Mouse (Mus musculus) heart, postnatal 0 days (tissue): Measurements from ENCODE around the gene Gm45140.

Experiments
- CTCF ChIP-seq: IDR thresholded peaks from 2 replicates; pipeline ENCODE4 v1.5.1; 2016; ENCODE audit warnings: antibody characterized with exemption, control low read depth, low read depth
- EP300 ChIP-seq: IDR thresholded peaks from 2 replicates; pipeline ENCODE4 v1.6.1; 2016; ENCODE audit warnings: antibody characterized with exemption, low read depth

DNA sequence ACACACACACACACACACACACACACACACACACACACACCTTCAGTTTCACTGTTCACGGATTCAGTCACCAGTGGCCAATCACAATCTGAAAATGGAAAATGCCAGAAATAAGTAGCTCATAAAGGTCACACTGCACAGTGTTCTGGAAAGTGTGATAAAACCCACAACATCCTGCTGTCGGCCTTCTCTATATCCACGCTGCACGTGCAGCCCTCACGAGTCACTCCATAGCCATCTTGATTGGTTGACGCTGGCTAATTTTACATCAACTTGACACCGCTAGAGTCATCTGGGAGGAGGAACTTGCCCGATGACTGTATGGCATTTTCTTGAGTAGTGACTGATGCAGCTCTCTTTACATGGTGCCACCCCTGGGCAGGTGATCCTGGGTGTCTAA is 93.6 kb downstream of the Gm45140 start:
- no peak for TF ChIP-seq EP300
- no peak for TF ChIP-seq CTCF
